Mouse (Mus musculus) liver, postnatal 0 days (tissue): Measurements from ENCODE around the gene Dclk1. TPM values are rescaled to one million over a fixed set of nuclear protein-coding genes. Genes with fewer than 3 reads are reported as not detected.

Source experiments
- ATAC-seq: fragments of 200-750 bp; cut with Nextera tagmentation; 2 replicates; pipeline ENCODE4 v1.8.0; 2017; ENCODE audit warnings: mild to moderate bottlenecking, moderate library complexity
- DNase-seq: peaks from one replicate; pipeline ENCODE4 v3.0.0-alpha.2; 2016
- H3K27ac ChIP-seq: fragments of 300-500 bp; sonication (generic); 2 replicates; pipeline ENCODE4 v1.5.1; 2014; ENCODE audit warnings: antibody characterized with exemption, moderate library complexity, mild to moderate bottlenecking, low read depth
- H3K27me3 ChIP-seq: fragments of 300-500 bp; sonication (generic); 2 replicates; pipeline ENCODE4 v1.6.1; 2014; ENCODE audit warnings: low read length, control low read depth, mixed read lengths; ENCODE audit not compliant: insufficient read depth
- H3K36me3 ChIP-seq: fragments of 300-500 bp; sonication (generic); replicated peaks from 2 replicates; pipeline ENCODE4 v1.6.1; 2014; ENCODE audit warnings: mild to moderate bottlenecking, control low read depth, low read length, moderate library complexity, mixed read lengths; ENCODE audit not compliant: insufficient read depth
- H3K4me1 ChIP-seq: fragments of 300-500 bp; sonication (generic); 2 replicates; pipeline ENCODE4 v1.6.1; 2014; ENCODE audit warnings: antibody characterized with exemption, mild to moderate bottlenecking, control low read depth; ENCODE audit not compliant: insufficient read depth
- H3K4me2 ChIP-seq: fragments of 300-500 bp; sonication (generic); 2 replicates; pipeline ENCODE4 v1.6.1; 2014; ENCODE audit warnings: low read depth, mild to moderate bottlenecking, low read length, moderate library complexity, mixed read lengths
- H3K4me3 ChIP-seq: fragments of 300-500 bp; sonication (generic); 2 replicates; pipeline ENCODE4 v1.5.1; 2014; ENCODE audit warnings: low read depth, low read length
- H3K9ac ChIP-seq: fragments of 300-500 bp; sonication (generic); replicated peaks from 2 replicates; pipeline ENCODE4 v1.6.1; 2014; ENCODE audit warnings: mild to moderate bottlenecking, moderate library complexity
- H3K9me3 ChIP-seq: fragments of 300-500 bp; sonication (generic); 2 replicates; pipeline ENCODE4 v1.6.1; 2016; ENCODE audit warnings: mild to moderate bottlenecking, control low read depth, low read length, mixed read lengths
- CTCF ChIP-seq: sonication (generic); IDR thresholded peaks from 2 replicates; pipeline ENCODE4 v1.5.1; 2016; ENCODE audit warnings: antibody characterized with exemption, low read depth
- EP300 ChIP-seq: IDR thresholded peaks from 2 replicates; pipeline ENCODE4 v1.6.1; 2016; ENCODE audit warnings: antibody characterized with exemption, low read depth, mild to moderate bottlenecking
- WGBS: fragments of 180-500 bp; shearing (Covaris S2); extraction: QIAGEN DNeasy Blood & Tissue Kit; methylation state at CpG from one replicate; pipeline ENCODE4 v1.1.7; 2014; ENCODE audit not compliant: insufficient replicate concordance; 5-methylcytosine and 5-hydroxymethylcytosine counted together
- polyA plus RNA-seq: library from polyadenylated mRNA; unstranded; fragments of >200 nt; fragmentation: Nextera tagmentation; extraction: Ambion mirVana; gene quantifications from 2 replicates; pipeline ENCODE4 v1.2.1, GENCODE M21; 2015

Dclk1 gene
- polyA plus RNA-seq, 1 experiment from 2014 or later = 0.11 TPM

GRCm38 (mm10) chr3:55541799-55542198 lies 299.6 kb downstream of the Dclk1 start:
- no peak for DNase-seq
- Histone ChIP-seq H3K9me3 (no peaks in the 10 kb centered on the region), H3K27ac (no peak overlapping the region), H3K4me3 (no peak overlapping the region), H3K4me2 (no peak overlapping the region), H3K36me3 (no peaks in the 10 kb centered on the region), H3K4me1 (no peaks in the 10 kb centered on the region), H3K9ac (no peak overlapping the region), H3K27me3 (no peaks in the 10 kb centered on the region)
- WGBS = 68% methylated on average over 1 of the region's 1 CpGs
- no peak for ATAC-seq
- TF ChIP-seq EP300 (no peak), CTCF (no peak)

GRCm38 (mm10) chr3:55542310-55542709 lies 300.1 kb downstream of the Dclk1 start:
- no peaks in the 10 kb centered on the region for H3K9me3 ChIP-seq
- WGBS = 43% methylated on average over 8 of the region's 8 CpGs
- H3K4me3 ChIP-seq = no peak overlapping the region
- H3K4me1 ChIP-seq = no peaks in the 10 kb centered on the region
- H3K27me3 ChIP-seq = no peaks in the 10 kb centered on the region
- H3K27ac ChIP-seq = no peak overlapping the region
- ATAC-seq (no peak), DNase-seq (no peak)
- H3K9ac ChIP-seq = no peak overlapping the region
- no peaks in the 10 kb centered on the region for H3K36me3 ChIP-seq
- no peak overlapping the region for H3K4me2 ChIP-seq
- TF ChIP-seq EP300 (no peak), CTCF (no peak)

- Histone ChIP-seq H3K9me3 (no peaks in the 10 kb centered on the region), H3K36me3 (no peaks in the 10 kb centered on the region), H3K9ac (no peak overlapping the region), H3K4me2 (no peak overlapping the region), H3K27me3 (no peaks in the 10 kb centered on the region), H3K27ac (no peak overlapping the region), H3K4me1 (no peaks in the 10 kb centered on the region), H3K4me3 (no peak overlapping the region)
- no peak for ATAC-seq
- TF ChIP-seq CTCF (no peak), EP300 (no peak)
- DNase-seq = no peak
- WGBS = 77% methylated on average over 16 of the region's 16 CpGs
Measured at GRCm38 (mm10) chr3:55542947-55543346, 300.8 kb downstream of the Dclk1 start.

GRCm38 (mm10) chr3:55543929-55544684 lies 301.9 kb downstream of the Dclk1 start:
- TF ChIP-seq CTCF (no peak), EP300 (no peak)
- Histone ChIP-seq H3K27ac (no peak overlapping the region), H3K36me3 (no peaks in the 10 kb centered on the region), H3K4me1 (no peaks in the 10 kb centered on the region), H3K27me3 (no peaks in the 10 kb centered on the region), H3K4me2 (no peak overlapping the region), H3K9ac (no peak overlapping the region), H3K9me3 (no peaks in the 10 kb centered on the region), H3K4me3 (no peak overlapping the region)
- ATAC-seq (no peak), DNase-seq (no peak)
- WGBS = 46% methylated on average over 13 of the region's 13 CpGs

- Histone ChIP-seq H3K4me2 (no peak overlapping the region), H3K27me3 (no peaks in the 10 kb centered on the region), H3K4me1 (no peaks in the 10 kb centered on the region), H3K36me3 (no peaks in the 10 kb centered on the region), H3K9me3 (no peaks in the 10 kb centered on the region), H3K9ac (no peak overlapping the region), H3K4me3 (no peak overlapping the region), H3K27ac (no peak overlapping the region)
- TF ChIP-seq EP300 (no peak), CTCF (no peak)
- ATAC-seq (no peak), DNase-seq (no peak)
- 79% methylated on average over 3 of the region's 3 CpGs for WGBS
Measured at GRCm38 (mm10) chr3:55545296-55545695, 303.1 kb downstream of the Dclk1 start.

GRCm38 (mm10) chr3:55545916-55546315 lies 303.8 kb downstream of the Dclk1 start:
- Histone ChIP-seq H3K27ac (no peak overlapping the region), H3K9ac (no peak overlapping the region), H3K4me1 (no peaks in the 10 kb centered on the region), H3K4me3 (no peak overlapping the region), H3K4me2 (no peak overlapping the region), H3K27me3 (no peaks in the 10 kb centered on the region), H3K36me3 (no peaks in the 10 kb centered on the region), H3K9me3 (no peaks in the 10 kb centered on the region)
- DNase-seq (no peak), ATAC-seq (no peak)
- TF ChIP-seq CTCF = no peak
- no peak for TF ChIP-seq EP300
- WGBS = 71% methylated on average over 9 of the region's 9 CpGs

- Histone ChIP-seq H3K27me3 (no peaks in the 10 kb centered on the region), H3K27ac (no peak overlapping the region), H3K4me2 (no peak overlapping the region), H3K36me3 (no peaks in the 10 kb centered on the region), H3K4me1 (no peaks in the 10 kb centered on the region), H3K9me3 (no peaks in the 10 kb centered on the region), H3K9ac (no peak overlapping the region), H3K4me3 (no peak overlapping the region)
- TF ChIP-seq CTCF (no peak), EP300 (no peak)
- DNase-seq = no peak
- WGBS = 68% methylated on average over 2 of the region's 2 CpGs
- no peak for ATAC-seq
Measured at GRCm38 (mm10) chr3:55547106-55547505, 304.9 kb downstream of the Dclk1 start.
